Mouse (Mus musculus) cerebellum, adult 9-10 months (tissue): ENCODE results near the gene Fosb.
A peak's percentile ranks its signal among the peaks of the same experiment; 100 is the strongest.

Experiments
- DNase-seq: peaks from one replicate; pipeline ENCODE4 v3.0.0; 2022

The Fosb gene

DNA sequence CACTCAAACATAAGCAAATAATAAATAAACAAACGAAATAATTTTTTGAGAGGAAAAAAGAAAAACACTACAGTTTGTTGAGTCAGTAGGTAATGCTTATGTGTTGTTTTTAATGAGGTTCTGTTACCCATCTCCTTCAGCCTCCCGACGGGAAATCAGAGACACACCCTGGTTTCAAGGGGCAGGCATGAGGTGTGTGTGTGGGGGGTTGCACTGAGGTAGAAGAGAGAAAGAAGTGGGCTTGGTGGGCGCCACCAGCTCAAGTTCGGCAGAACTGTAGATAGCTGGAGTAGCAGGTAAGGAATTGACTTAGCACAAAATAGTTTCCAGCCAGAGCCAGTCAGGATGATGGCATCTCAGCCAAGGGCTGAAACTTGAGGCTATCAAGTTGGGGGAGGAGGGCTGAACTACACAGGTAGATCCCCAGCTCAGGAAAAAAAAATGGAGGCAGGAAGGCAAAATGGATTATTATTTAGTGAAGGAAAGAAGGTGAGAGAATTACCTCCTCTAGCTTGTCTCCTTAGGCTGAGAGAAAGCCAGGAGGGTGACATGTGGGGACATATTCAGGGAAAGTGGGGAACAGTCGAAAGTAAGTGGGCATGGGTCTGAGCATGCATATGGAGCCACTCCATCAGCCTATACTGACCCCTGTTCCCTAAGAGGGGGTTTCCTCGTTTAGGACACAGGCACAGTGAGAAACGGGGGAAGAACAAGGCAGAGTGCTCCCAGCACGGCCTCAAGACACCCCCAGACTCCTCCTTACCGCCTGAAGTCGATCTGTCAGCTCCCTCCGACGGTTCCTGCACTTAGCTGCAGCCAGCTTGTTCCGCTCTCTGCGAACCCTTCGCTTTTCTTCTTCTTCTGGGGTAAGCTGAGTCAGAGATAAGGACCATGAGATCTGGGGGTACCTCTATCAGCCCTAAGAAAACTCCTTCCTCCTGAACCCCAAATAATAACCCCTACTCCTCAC lies 3.8 kb downstream of the Fosb start:
- no peak for DNase-seq

DNA sequence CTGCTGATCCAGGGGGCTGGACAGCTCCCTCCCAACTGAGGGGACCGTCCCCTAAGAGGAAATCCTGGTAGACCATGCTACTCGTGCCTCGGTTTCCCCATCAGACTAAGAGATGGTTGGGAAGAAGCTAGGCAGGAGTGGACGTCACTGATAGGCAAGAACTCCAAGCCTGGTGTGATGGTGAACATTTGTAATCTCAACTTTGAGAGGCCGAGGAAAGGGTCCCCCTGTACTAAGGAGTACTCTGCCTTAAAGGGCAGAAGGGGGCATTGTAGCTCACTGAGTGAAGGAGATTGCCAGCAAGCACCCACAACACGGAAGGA lies 4.5 kb downstream of the Fosb start:
- DNase-seq, result no peak

DNA sequence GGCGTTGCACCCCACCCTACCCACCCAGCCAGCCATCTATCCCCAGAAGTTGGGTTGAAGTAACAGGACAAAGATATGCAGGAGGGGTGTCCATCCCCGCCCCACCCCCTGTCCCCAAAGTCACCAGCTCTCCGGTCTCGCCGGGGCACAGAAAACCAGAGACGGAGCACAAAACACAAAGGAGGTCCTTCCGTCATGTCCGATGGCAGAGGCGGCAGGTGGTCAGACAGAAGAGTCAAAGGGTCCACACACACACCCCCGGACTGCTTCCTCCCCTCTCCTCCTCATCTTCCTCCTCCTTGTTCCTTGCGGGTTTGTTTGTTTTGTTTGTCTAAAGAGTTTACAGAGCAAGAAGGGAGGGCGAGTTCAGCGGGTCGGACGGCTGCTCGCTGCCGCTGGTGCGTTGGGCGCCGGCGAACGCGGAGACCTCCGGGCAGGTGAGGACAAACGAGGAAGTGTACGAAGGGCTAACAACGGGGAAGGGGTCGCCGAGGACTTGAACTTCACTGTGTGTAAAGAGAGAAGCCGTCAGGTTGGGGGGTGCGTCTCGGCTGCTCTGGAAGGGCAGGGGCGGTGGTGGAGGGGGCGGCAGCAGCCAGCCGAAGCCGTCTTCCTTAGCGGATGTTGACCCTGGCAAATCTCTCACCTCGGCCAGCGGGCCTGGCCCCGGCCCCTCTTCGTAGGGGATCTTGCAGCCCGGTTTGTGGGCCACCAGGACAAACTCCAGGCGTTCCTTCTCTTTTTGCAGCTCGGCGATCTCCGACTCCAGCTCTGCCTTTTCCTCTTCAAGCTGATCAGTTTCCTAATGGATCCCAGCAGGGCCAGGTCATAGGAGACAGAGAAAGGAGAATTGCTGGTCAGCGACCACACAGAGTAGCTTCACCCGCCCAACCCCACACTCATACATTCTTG lies 5.1 kb downstream of the Fosb start:
- DNase-seq, result no peak

DNA sequence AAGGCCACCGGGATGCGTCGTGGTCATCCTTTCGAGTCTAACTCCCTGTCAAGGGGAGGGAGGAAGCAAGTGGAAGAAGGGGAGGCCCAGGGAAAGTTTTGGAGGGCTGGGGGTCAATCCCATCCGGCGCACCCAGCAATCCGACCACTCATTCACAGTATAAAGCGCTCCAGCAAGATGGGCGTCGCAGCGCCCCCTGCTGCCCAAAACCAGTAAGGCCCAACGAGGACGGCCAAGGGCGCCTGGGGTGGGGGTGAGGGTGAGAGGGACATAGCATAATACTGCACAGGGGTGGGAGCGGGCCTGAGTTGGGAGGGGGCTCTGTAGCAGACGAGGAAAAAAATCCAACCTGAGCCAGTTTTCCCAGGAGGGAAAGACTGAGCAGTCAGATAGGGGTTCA lies 6.1 kb downstream of the Fosb start:
- DNase-seq, result peak; percentile 89

DNA sequence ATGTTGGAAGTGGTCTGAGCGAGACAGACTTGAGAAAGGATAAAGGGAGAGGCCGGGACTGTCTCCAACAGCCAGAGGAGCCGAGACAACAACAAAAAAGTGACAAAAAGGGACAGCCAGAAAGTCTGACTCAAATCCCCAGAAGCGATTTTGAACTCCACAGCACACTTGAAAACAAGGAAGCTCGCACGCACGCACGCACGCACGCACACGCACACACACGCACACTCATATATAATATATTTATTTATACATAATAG lies 6.9 kb downstream of the Fosb start:
- no peak for DNase-seq

DNA sequence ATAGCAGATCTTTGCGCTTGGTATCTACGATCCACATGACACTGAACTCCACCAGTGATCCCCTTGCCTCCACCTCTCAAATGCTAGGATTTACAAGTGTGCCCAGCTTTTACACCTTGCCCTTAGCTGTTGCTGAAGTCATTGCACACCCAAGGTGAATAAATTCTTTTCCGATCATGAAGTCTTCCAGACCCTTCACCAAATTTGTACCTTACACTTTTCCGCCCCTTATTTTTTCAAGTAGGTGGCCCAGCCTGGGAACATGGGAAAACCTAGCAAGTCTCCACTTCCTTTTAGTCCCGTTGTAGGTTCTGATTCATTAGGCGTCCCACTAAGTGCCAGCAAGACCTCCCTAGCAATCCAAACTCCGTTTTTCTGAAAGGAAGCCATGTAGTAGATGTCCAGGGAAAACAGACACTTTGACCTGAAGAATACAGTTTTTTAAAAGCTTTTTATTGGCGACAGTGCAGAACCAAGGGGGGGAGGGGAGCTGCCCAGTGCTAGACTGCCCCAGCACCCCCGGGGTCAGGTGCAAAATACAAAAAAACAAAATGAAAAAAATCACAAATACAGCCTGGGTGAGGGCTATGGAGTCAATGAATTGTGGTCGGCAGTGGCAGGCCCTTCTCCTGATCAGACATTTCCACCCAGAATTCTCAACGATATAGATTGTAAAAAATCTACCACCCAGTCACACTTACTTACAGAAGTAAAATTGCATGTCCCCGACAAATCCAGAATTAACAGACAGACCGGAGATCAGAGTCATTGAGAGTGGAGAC lies 7.4 kb downstream of the Fosb start:
- peak; percentile 55 for DNase-seq

DNA sequence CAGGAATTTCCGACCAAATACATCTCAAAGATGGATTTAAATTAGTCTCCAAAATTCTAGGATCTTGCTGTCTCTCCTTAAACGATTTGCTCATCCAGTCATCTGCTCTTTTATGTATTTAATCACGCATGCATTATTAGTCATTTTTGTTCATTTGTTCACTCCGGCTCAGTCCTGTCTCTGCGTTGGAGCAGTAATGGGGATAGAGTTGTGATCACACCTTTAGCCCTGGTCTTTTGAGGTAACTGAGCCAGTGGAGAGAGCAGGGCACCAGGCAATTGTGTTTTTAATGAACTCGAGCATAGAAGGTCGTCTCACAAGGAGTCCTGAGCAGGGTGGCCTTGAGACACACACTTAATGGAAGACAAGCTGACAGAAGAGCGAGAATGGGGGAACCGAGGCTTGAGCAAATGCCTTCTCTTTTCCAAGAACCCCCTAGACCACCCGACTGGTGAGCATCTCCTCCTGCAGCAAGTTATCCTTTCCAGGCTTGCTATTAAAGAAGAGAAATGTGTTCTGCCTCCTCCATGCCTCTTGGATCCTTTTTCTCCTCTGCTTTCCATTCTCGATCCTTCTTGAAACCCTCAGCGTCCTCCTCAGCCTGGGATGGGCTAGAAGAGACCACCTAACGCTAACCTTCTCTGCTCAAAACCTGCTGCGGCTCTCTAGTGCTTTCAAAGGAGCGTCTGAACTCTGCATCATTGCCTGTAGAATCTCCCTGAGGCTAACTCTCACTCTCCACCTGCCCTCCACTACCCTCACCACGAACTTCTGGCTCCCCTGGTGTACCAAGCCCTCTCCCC lies 8.2 kb downstream of the Fosb start:
- no peak for DNase-seq

DNA sequence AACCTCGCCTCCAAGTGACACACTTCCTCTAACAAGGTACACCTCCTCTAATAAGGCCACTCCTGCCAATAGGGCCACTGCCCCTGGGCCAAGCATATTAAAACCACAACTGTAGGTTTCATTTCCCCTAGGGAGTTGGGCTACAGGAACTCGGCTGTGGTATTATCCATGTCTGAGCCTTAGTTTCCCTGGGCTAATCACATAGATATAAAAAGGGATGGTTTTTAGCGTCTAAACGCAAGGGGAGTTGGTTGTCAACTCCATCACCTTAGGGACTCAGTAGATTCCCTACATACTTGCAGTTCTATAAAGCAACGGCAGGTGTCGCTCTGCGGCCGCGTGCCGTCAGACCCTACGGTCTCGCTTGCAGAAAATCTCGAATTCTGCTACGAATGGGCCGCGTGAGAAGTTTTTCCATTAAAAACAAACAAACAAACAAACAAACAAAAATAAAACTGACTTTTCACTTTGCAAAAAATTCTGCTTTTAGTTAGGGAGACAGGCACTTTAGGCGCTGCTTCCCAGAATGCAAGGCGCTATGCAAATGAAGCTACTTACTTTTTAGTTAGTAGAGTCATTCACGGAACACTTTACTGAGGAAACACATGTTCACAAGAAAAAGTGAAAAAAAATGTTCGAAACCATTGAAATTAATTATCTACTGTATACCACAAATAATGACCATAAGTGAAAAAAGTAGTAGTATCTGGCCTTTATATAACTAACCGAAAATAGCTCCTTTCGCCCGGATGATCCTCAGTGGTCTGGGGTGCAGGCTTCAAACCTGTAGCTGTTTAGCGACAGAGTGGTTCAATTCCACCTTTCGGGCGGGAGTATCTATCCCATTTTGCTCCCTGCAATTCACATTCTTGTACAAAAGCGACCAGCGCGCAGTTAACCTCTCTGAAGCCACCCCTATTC lies 9.1 kb downstream of the Fosb start:
- DNase-seq, result peak; percentile 90

DNA sequence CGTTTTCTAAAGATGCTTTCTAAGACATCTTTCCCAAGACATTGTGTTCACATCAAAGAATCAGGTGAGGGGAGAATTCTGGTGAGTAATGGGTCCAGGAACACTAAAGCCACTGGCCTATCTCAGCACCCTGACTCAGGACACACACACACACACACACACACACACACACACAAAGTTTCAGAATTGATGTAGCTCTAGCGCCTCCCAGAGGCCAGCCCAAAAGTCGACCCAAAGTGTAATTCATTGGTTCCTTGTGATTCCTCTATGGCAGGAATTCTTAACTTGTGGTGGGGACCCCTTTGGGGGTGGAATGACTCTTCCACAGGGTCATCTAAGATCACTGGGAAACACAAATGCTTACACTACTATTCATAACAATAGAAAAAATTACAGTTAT lies 10.7 kb downstream of the Fosb start:
- peak; percentile 68 for DNase-seq

DNA sequence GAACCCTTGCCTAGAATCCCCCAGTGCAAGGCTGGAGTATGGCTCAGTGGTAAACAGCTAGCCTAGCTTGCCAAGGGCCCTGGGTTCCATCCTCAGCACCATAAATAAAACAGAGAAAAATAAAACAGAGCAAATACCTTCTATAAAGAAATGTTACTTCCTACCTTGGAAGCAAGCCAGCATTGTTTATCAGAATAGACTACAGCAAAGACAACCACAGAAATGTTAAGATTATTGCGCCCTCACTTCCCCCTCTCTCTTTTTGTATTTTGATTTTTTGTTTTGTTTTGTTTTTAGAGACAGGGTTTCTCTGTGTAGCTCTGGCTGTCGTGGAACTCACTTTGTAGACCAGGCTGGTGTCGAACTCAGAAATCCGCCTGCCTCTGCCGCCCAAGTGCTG lies 12.1 kb downstream of the Fosb start:
- DNase-seq, result no peak

DNA sequence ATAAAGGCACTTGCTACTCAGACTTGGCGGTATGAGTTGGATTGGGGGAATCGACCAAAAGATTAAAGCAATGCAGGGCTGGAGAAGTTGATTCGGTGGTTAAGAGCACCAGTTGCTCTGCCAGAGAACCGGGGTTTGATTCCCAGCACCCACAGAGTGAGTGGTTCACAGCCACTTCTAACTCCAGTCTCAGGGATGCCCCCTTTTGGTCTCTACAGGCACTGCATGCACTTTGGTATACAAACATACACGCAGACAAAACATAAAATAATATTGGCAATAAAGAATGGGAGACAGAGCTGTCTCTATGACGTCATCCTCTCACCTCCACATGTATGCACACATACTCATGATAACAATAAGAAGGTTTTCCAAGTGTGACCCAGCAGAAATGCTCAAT lies 12.8 kb downstream of the Fosb start:
- DNase-seq, result peak; percentile 72

DNA sequence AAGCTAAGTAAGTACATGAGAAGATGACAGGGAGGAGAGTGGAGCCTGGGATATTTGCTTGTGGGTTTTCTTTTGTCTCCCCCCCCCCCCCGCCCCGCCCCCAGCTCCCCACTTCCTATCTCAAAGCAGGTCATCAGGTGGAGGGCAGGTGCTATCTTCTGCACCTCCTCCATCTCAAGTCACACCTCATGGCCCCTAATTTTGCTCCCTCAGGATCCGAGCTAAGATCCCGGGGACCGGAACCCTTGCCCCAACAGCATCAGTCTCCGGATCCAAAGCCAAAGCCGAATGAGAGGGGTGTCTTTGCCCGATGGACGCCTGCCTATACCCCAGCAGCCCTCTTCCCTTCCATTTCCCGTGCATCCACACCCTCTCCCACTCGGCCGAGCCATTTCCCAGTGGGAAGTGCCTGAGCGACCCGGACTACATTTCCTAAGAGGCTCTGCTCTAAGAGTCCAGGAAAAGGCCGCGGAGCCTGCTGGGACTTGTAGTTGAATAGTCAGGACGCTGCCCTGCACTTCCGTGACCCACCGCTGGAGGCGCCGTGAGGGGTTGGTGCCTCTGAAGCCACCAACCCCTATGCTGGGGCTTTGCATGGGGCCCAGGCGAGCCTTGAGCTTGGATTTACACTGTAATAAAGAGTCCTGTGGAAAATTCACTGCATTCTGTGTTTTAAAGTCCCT lies 14.2 kb downstream of the Fosb start:
- peak; percentile 98 for DNase-seq

DNA sequence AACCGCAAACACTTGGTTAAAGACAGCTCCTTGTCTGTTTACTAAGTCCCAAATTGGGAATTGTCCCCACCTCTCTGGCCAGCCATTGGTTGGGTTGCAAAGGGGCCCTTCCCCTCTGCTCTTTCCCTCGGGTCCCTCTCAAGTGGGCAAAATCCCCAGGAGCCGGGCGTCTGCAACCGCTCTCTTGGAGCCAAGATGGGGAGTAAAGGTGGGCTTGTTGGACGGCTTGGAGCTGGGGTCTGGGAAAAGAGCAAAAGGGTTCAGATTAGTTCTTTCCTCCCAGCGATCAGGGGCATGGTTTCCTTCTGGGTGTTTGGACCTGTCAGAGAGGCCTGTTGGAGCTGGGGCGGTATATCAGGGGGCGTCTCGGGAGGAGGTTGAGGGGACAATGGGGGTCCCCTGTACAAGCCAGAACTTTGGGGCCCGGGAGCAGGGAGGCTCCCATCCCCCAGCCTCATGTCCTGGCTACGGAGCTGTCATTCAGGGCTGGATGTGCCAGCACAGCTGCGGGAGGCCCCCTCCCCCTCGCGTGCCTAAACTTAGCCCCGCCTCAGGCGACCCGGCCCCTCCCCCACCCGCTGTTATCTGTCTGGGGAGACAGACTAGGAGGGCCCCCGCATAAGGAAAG lies 18.8 kb downstream of the Fosb start:
- no peak for DNase-seq

DNA sequence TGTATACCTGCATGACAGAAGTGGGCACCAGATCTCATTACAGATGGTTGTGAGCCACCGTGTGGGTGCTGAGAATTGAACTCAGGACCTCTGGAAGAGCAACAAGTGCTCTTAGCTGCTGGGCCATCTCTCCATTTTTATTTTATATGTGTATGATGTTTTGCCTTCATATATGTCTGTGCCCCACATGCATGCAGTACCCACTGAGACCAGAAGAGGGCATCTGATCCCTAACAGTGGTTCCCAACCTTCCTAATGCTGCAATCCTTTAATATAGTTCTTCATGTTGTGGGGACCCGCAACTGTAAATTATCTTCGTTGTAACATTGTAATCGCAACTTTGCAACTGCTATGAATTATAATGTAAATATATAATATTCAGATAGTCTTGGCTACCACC lies 25.1 kb downstream of the Fosb start:
- peak; percentile 78 for DNase-seq

DNA sequence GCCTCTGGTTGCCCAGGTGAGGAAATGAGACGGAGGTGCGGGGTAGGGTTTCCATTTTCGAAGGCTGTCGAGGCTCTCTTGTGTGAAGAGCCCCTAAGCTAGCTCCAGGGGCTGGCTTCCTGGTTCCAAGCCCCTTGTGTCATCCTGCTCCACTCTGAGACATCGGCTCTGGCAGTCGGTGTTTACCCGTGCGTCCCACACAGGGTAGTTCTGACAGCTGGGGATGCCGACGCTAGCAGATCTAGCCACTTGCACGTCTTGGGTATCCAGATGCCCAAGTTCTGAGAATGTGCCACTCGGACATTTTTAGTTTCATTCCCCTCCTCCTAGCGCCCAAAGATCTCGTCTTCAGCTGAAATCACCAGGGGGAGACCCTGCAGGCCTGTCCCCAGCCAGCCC lies 26.4 kb downstream of the Fosb start:
- DNase-seq, result no peak

DNA sequence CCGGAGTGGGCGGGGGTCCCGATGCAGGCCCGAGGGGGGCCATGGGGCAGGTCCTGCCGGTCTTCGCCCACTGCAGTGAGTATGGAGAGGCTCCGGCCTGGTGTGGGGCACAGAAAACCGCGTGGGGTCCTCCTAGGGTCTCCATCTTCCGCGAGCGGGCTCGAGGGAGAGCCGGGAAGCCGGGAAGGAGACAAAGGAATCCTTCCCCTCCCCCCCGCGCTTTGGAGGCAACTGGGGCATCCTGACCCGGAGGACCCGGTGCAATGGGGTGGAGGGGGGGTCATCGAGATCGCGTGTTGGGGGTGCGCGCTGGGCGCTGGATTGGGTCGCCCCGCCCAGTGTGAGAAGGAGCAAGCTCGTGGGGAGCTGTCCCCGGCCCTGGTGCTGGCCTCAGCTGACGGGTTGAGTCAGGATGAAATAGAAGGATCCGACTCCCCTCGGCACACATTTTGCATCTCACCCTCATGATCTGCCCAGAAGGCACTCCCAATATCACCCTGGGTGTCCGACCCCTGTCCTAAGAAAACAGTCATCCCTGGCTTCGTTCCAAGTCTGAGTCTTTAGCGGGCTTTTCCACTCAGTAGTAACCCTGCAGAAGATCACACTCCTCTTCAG lies 27.0 kb downstream of the Fosb start:
- peak; percentile 75 for DNase-seq

DNA sequence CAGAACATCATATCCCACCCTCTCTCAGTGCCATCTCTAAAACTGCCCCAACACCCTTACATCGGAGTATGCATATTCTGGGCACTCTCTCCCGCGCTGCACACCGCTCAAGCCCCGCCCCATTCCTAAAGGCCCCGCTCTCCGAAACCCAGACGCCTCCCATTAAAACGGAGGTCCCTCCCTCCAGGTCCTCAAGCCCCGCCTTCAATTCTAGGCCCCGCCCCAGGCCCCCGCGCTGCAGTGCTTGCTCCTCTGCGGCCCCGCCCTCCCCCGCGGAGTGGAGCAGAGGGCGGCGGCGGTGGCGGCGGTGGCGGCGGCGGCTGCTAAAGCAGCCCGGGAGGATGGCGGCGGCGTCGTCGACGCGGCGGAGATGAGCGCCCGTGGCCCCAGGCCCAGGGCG lies 27.5 kb downstream of the Fosb start, which contains the start of gene Rtn2:
TSS of gene Rtn2 (plus strand) at position 240 of the 400 bp plus-strand sequence.
- DNase-seq, result peak; percentile 92

DNA sequence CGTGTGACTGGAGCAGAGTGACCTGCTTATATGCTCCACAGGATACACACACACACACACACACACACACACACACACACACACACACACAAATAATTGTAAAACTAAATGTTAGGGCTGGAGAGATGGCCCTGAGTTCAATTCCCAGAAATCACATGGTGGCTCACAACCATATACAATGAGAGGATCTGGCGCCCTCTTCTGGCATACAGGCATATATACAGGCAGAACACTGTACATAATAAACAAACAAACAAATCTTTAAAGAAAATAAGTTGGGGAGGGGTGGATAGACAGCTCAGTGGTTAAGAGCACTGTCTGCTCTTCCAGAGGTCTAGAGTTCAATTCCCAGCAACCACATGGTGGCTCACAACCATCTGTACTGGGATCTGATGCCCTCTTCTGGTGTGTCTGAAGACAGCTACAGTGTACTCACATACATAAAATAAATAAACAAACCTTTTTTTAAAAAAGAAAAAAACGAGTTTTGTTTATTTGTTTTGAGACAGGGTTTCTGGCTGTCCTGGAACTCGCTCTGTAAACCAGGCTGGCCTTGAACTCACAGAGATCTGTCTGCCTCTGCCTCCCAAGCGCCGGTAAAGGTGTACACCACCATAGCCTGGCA lies 28.1 kb downstream of the Fosb start:
- peak; percentile 55 for DNase-seq

DNA sequence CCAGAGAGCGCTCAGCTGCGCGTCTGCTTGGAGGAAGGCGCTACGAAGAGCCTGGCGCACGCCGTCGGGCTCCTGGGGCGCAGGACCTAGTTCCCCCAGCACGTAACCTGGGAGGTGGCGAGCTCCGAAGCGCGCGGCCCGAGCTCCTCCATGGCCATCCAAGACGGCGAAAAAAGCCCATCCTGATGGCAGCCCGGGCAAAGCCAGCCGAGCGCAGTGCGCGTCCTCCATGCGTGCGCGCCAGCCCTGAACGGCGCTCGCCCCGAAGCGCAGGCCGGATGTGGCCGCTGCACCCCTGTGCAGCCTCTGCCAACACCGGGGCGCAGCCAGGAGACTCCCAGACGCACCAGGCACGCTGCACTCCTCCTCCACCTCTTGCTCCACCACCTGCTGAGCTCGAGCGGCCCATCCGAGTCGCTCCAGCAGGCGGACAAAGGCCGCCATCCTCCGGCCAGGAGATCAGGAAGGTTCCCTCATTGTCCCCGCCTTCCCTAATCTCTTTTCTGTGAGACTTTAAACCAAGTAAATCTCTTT lies 30.2 kb downstream of the Fosb start, which contains the start of gene Ppm1n:
TSS of gene Ppm1n (minus strand) at position 484 of the 534 bp plus-strand sequence.
- no peak for DNase-seq
